Mouse (Mus musculus): Measurements from ENCODE around the gene Polr3e.

Gene Polr3e

GRCm38 (mm10) chr7:120977063-120977462, 59.5 kb downstream of the Polr3e start:
- DNase-seq (ENCODE audit: low read depth, low spot score): no peak

- DNase-seq (ENCODE audit: low read depth, low spot score): peak; percentile 72
Measured at GRCm38 (mm10) chr7:120980041-120980440, 62.5 kb downstream of the Polr3e start.

- DNase-seq (ENCODE audit: low read depth, low spot score): peak; percentile 54
Measured at GRCm38 (mm10) chr7:120980931-120981924, 63.7 kb downstream of the Polr3e start.

- DNase-seq (ENCODE audit: low read depth, low spot score): peak; percentile 99
Measured at GRCm38 (mm10) chr7:120982200-120982841, 64.8 kb downstream of the Polr3e start, which contains the start of the genes Cdr2 and Mfsd13b. TSS of gene Cdr2 (minus strand) at chr7:120982312. TSS of gene Mfsd13b (plus strand) at chr7:120982509.

- DNase-seq (ENCODE audit: low read depth, low spot score): no peak
Measured at GRCm38 (mm10) chr7:120982968-120983367, 65.4 kb downstream of the Polr3e start.

GRCm38 (mm10) chr7:120991191-120991590, 73.6 kb downstream of the Polr3e start:
- DNase-seq (ENCODE audit: low read depth, low spot score): no peak

Data from c-Kit-negative CD71-positive TER-119-positive erythroid progenitor cells, embryonic 14.5 days (primary cell).